Mouse (Mus musculus): Measurements from ENCODE around the gene Txnrd2. TPM values are rescaled to one million over a fixed set of nuclear protein-coding genes. Genes with fewer than 3 reads are reported as not detected.
A peak's percentile ranks its signal among the peaks of the same experiment; 100 is the strongest.

Txnrd2 gene
- polyA plus RNA-seq, 1 experiment from 2014 or later: 22.7 TPM

DNA sequence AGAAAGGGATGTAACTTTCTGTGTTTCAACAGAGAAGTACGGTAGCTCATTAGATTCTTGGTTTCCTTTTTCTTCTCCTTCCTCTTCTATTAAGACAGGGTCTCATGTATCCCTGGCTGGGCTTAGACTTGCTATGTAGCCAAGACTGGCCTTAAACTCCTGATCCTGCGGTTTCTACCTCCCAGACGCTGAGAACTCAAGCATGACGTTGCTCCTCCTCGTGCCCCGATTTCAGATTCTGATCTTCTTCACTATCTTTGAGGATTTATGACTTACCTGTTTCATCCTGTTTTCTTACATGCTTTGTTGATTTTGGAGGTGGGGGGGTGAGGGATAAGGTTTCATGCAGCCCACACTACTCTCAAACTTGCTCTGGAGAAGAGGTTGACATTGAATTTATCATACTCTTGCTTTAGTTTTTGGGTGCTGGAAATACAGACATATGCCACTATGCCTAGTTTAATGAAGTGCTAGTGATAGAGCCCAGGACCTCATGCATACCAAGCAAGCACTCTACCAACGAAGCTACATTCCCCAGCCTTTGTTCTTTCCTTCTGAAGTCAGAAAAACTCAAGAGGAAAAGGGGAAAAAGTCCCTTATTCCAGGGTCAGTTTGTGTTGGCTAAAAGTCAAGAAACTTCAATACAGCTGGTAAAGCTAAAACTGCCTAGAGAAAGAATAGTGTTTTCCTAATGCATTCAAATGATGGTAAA lies 2.8 kb upstream of the Txnrd2 start:
- peaks cover 38% of the 10 kb centered on the region for H3K4me1 ChIP-seq
- peak overlapping the region; percentile 75; the same call in 1 of the 2 replicates for H3K4me2 ChIP-seq
- 65% methylated on average over 7 of the region's 7 CpGs for WGBS
- no peaks in the 10 kb centered on the region for H3K9me3 ChIP-seq
- H3K9ac ChIP-seq: no peak overlapping the region
- ATAC-seq (ENCODE audit: borderline replicate concordance, extremely low read depth, low FRiP score, low TSS enrichment): peak; percentile 20; the same call in 1 of the 2 replicates
- no peak overlapping the region for H3K4me3 ChIP-seq
- peak overlapping the region; percentile 68 for H3K27ac ChIP-seq
- no peaks in the 10 kb centered on the region for H3K27me3 ChIP-seq
- peaks cover 14% of the 10 kb centered on the region; the same call in 1 of the 2 replicates for H3K36me3 ChIP-seq

DNA sequence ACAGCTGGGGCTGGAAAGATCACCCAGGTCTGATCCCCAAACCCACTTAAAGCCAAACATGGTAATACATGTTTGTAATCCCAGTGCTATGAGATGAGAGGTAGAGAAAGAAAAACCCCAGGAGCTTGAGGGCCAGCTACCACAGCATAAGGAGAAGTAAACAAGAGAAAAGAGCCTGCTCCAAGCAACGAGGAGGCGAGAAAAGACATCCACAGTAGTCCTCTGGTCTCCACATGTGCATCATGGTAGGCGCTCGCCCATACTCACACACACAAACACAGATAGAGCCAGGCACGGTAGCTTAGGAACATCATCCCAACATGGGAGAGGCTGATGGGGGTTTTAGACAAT lies 2.3 kb upstream of the Txnrd2 start:
- WGBS: 70% methylated on average over 5 of the region's 5 CpGs
- ATAC-seq (ENCODE audit: borderline replicate concordance, extremely low read depth, low FRiP score, low TSS enrichment): no peak
- H3K9ac ChIP-seq: no peak overlapping the region

DNA sequence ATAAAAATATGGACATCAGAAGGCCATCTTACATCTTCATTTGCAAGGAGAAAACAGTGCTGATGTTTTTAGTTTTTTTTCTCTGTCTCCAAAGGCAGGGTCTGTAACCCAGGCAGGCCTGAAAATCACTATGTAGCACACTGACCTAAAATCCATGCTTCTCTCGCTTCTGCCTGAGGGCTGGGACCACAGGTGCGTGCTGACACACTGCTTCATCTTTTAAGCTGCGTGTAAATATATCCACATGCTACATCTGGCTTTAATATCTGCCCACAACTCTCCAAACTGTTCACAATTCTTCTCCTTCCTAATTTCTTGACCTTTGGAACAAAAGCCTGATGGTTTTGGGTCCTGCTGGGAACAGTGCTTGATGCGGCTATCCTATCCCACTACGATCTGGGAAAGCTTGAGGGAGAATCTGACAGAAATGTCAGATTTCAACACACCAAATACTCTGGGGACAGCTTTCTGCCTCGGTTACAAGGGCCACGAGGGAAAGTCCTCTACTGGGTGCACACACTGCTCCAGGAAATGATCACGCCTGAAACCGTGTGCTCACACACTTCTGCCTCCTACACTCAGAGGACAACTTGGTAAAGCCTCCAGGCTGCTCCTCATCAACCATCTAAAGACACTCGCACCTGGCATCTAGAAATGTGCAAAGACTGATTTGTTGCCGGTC lies 1.7 kb upstream of the Txnrd2 start:
- peak overlapping the region; percentile 17; the same call in 1 of the 2 replicates for H3K9ac ChIP-seq
- H3K9me3 ChIP-seq: no peaks in the 10 kb centered on the region
- ATAC-seq (ENCODE audit: borderline replicate concordance, extremely low read depth, low FRiP score, low TSS enrichment): no peak
- peaks cover 14% of the 10 kb centered on the region; the same call in 1 of the 2 replicates for H3K36me3 ChIP-seq
- H3K4me2 ChIP-seq: peak overlapping the region; percentile 75
- H3K27me3 ChIP-seq: no peaks in the 10 kb centered on the region
- 69% methylated on average over 11 of the region's 11 CpGs for WGBS
- H3K27ac ChIP-seq: peak overlapping the region; percentile 20; the same call in 1 of the 2 replicates
- peaks cover 38% of the 10 kb centered on the region for H3K4me1 ChIP-seq
- H3K4me3 ChIP-seq: no peak overlapping the region

More for the DNA sequence above, 2.3 kb upstream of the Txnrd2 start:
- peaks cover 14% of the 10 kb centered on the region; the same call in 1 of the 2 replicates for H3K36me3 ChIP-seq
- no peak overlapping the region for H3K4me3 ChIP-seq
- H3K4me2 ChIP-seq: peak overlapping the region; percentile 75; the same call in 1 of the 2 replicates
- no peaks in the 10 kb centered on the region for H3K9me3 ChIP-seq
- no peaks in the 10 kb centered on the region for H3K27me3 ChIP-seq
- peaks cover 38% of the 10 kb centered on the region for H3K4me1 ChIP-seq
- H3K27ac ChIP-seq: peak overlapping the region; percentile 68

- H3K27ac ChIP-seq: peak overlapping the region; percentile 84
- H3K9me3 ChIP-seq: no peaks in the 10 kb centered on the region
- H3K4me1 ChIP-seq: peaks cover 36% of the 10 kb centered on the region
- peak overlapping the region; percentile 87 for H3K4me3 ChIP-seq
- H3K4me2 ChIP-seq: peak overlapping the region; percentile 75
- no peaks in the 10 kb centered on the region for H3K27me3 ChIP-seq
- peak overlapping the region; percentile 87 for H3K9ac ChIP-seq
- ATAC-seq (ENCODE audit: borderline replicate concordance, extremely low read depth, low FRiP score, low TSS enrichment): peak; percentile 21
- H3K36me3 ChIP-seq: peaks cover 13% of the 10 kb centered on the region; the same call in 1 of the 2 replicates
- WGBS: 12% methylated on average over 10 of the region's 10 CpGs
These were observed 539 bp upstream of the Txnrd2 start for GRCm38 (mm10) chr16:18425475-18426214.

DNA sequence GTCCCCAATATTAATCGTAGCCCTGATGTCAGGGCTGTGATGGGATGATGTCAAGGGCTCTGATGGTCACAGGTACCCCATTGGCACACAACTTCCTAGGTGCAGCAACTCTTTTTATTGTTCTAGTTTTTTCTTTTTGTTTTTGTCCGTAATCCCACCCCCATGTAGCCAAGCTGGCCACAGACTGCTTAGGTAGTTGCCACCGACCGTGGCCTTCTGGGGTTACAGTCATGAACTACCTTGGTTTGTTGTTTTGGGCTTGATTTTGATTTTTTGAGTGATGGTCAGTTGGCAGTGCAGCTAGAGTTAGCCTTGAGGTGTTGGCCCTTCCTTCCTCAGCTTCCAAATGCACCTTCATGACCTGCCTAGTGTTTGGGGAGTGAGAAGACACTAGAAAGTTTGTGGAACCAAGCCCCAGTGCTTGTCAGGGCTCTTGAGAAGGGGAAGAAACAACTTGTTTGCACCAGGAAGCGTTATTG lies 657 bp downstream of the Txnrd2 start, which contains the start of gene Comt:
Gene Comt (minus strand): TSS at position 51 of the 479 bp plus-strand sequence.
- Histone ChIP-seq H3K9me3 (no peaks in the 10 kb centered on the region), H3K27me3 (no peaks in the 10 kb centered on the region), H3K27ac (peak within 1 kb of the TSS; percentile 84), H3K4me2 (peak within 1 kb of the TSS; percentile 75), H3K9ac (peak within 1 kb of the TSS; percentile 87), H3K4me1 (peaks cover 34% of the 10 kb centered on the region), H3K36me3 (0 out of 2 replicates have a peak, but pooled peaks cover 11% of the 10 kb centered on the region), H3K4me3 (peak within 1 kb of the TSS; percentile 87)
- ATAC-seq (ENCODE audit: borderline replicate concordance, extremely low read depth, low FRiP score, low TSS enrichment): no peak
- 53% methylated on average over 5 of the region's 5 CpGs for WGBS

- Histone ChIP-seq H3K36me3 (0 out of 2 replicates have a peak, but pooled peaks cover 1% of the 10 kb centered on the region), H3K9me3 (no peaks in the 10 kb centered on the region), H3K27ac (no peak overlapping the region), H3K4me2 (no peak overlapping the region), H3K4me3 (no peak overlapping the region), H3K9ac (no peak overlapping the region), H3K4me1 (peaks cover 34% of the 10 kb centered on the region), H3K27me3 (no peaks in the 10 kb centered on the region)
- no peak for ATAC-seq (ENCODE audit: borderline replicate concordance, extremely low read depth, low FRiP score, low TSS enrichment)
- 75% methylated on average over 5 of the region's 5 CpGs for WGBS
These were observed 1.9 kb downstream of the Txnrd2 start for GRCm38 (mm10) chr16:18428011-18428515.

GRCm38 (mm10) chr16:18428516-18429042 lies 2.4 kb downstream of the Txnrd2 start:
- no peak for ATAC-seq (ENCODE audit: borderline replicate concordance, extremely low read depth, low FRiP score, low TSS enrichment)
- H3K36me3 ChIP-seq: no peaks in the 10 kb centered on the region
- 82% methylated on average over 7 of the region's 7 CpGs for WGBS
- H3K9me3 ChIP-seq: no peaks in the 10 kb centered on the region
- no peaks in the 10 kb centered on the region for H3K27me3 ChIP-seq
- H3K27ac ChIP-seq: no peak overlapping the region
- H3K4me2 ChIP-seq: no peak overlapping the region
- no peak overlapping the region for H3K9ac ChIP-seq
- peaks cover 31% of the 10 kb centered on the region for H3K4me1 ChIP-seq
- no peak overlapping the region for H3K4me3 ChIP-seq

DNA sequence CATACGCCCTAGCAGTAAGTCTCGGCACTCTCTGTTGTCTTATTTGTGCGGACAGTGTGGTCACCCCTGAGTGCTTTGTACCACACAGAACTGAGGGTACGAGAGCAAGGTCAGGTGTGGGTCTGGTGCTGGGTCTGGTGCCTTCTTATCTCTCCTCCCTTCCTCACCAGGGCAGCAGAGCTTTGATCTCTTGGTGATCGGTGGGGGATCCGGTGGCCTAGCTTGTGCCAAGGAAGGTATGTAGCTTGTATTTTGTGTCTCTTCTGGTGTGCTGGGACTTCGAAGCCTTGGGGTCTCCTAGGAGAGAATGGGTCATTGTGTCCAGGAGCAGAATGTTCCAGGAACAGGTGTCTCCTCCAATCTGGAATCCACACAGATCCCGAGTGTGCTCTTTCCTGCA lies 3.5 kb downstream of the Txnrd2 start:
- no peak for ATAC-seq (ENCODE audit: borderline replicate concordance, extremely low read depth, low FRiP score, low TSS enrichment)
- 86% methylated on average over 8 of the region's 8 CpGs for WGBS

DNA sequence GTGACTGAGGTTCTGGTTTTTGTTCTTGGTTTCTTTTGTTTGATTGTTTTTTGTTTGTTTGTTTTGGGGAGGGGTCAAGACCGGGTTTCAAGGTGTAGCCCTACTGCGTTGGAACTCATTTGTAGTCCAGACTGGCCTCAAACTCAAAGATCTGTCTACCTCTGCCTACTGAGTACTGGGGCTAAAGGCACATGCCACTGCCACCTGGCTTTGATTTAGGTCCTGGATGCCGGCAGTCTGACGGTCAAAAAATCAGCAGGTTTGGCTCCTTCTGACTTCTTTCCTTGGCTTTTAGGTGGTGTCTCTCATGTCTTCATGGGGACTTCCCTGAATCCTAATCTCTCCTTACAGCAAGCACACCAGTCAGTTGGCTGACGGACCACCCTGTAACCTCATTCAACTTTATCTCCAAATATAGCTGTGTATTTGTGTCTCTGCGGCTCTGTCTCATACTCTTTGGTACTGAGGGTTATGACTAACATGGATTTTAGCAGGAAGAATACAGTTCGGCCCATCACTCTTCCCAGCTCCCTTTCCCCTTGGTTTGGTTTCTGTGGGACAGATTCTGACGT lies 4.5 kb downstream of the Txnrd2 start:
- no peak overlapping the region for H3K27ac ChIP-seq
- no peaks in the 10 kb centered on the region for H3K9me3 ChIP-seq
- 71% methylated on average over 8 of the region's 8 CpGs for WGBS
- peaks cover 12% of the 10 kb centered on the region for H3K4me1 ChIP-seq
- no peak for ATAC-seq (ENCODE audit: borderline replicate concordance, extremely low read depth, low FRiP score, low TSS enrichment)
- H3K4me2 ChIP-seq: no peak overlapping the region
- no peaks in the 10 kb centered on the region for H3K27me3 ChIP-seq
- 0 out of 2 replicates have a peak, but pooled peaks cover 3% of the 10 kb centered on the region for H3K36me3 ChIP-seq
- H3K9ac ChIP-seq: no peak overlapping the region
- no peak overlapping the region for H3K4me3 ChIP-seq

More for the DNA sequence above, 3.5 kb downstream of the Txnrd2 start:
- no peaks in the 10 kb centered on the region for H3K9me3 ChIP-seq
- peaks cover 21% of the 10 kb centered on the region for H3K4me1 ChIP-seq
- H3K27me3 ChIP-seq: no peaks in the 10 kb centered on the region
- H3K27ac ChIP-seq: no peak overlapping the region
- H3K9ac ChIP-seq: no peak overlapping the region
- no peak overlapping the region for H3K4me3 ChIP-seq
- no peaks in the 10 kb centered on the region for H3K36me3 ChIP-seq
- H3K4me2 ChIP-seq: no peak overlapping the region

- H3K9ac ChIP-seq: no peak overlapping the region
- H3K4me1 ChIP-seq: no peaks in the 10 kb centered on the region
- H3K4me3 ChIP-seq: no peak overlapping the region
- WGBS: 91% methylated on average over 5 of the region's 5 CpGs
- H3K36me3 ChIP-seq: 0 out of 2 replicates have a peak, but pooled peaks cover 3% of the 10 kb centered on the region
- no peaks in the 10 kb centered on the region for H3K9me3 ChIP-seq
- H3K27me3 ChIP-seq: no peaks in the 10 kb centered on the region
- no peak overlapping the region for H3K4me2 ChIP-seq
- no peak for ATAC-seq (ENCODE audit: borderline replicate concordance, extremely low read depth, low FRiP score, low TSS enrichment)
- no peak overlapping the region for H3K27ac ChIP-seq
These were observed 7.2 kb downstream of the Txnrd2 start for GRCm38 (mm10) chr16:18433341-18433920.
